Mouse (Mus musculus) heart, adult 2 months (tissue): Measurements from ENCODE around the gene Baz2b. TPM values are rescaled to one million over a fixed set of nuclear protein-coding genes. Genes with fewer than 3 reads are reported as not detected.

Experiments used
- DNase-seq, 2 experiments: peaks; one replicate each; pipeline ENCODE4 v3.0.0; 2021
- H3K27ac ChIP-seq: fragments of 200-600 bp; 2 replicates; pipeline ENCODE4 v1.8.1; 2022
- H3K27me3 ChIP-seq: fragments of 200-500 bp; 2 replicates; pipeline ENCODE4 v1.6.1; 2012; ENCODE audit warnings: mild to moderate bottlenecking, low read length, inconsistent platforms, mixed read lengths; ENCODE audit not compliant: control insufficient read depth, insufficient read depth
- H3K36me3 ChIP-seq: fragments of 200-500 bp; 2 replicates; pipeline ENCODE4 v1.6.1; 2012; ENCODE audit warnings: low read length, inconsistent platforms; ENCODE audit not compliant: control insufficient read depth, insufficient read depth
- H3K4me1 ChIP-seq: fragments of 200-500 bp; 2 replicates; pipeline ENCODE4 v1.6.1; 2011; ENCODE audit warnings: low read length; ENCODE audit not compliant: control insufficient read depth, insufficient read depth
- H3K4me3 ChIP-seq: fragments of 200-600 bp; 2 replicates; pipeline ENCODE4 v1.8.1; 2022
- H3K79me2 ChIP-seq: fragments of 200-500 bp; replicated peaks from 2 replicates; pipeline ENCODE4 v1.6.1; 2012; ENCODE audit warnings: mild to moderate bottlenecking, inconsistent platforms, low read length, moderate library complexity, mixed read lengths; ENCODE audit not compliant: control insufficient read depth, insufficient read depth
- H3K9ac ChIP-seq: fragments of 200-500 bp; 2 replicates; pipeline ENCODE4 v1.6.1; 2012; ENCODE audit warnings: low read depth, mild to moderate bottlenecking, control low read depth, inconsistent platforms, low read length, mixed read lengths
- CTCF ChIP-seq: fragments of 200-600 bp; IDR thresholded peaks from 2 replicates; pipeline ENCODE4 v1.8.1; 2022; ENCODE audit warnings: antibody characterized with exemption, mild to moderate bottlenecking, moderate library complexity
- EP300 ChIP-seq: fragments of 200-500 bp; IDR thresholded peaks from 2 replicates; pipeline ENCODE4 v1.6.1; 2011; ENCODE audit warnings: low read depth, low read length, control low read depth; ENCODE audit not compliant: insufficient read depth
- POLR2A ChIP-seq: fragments of 200-500 bp; IDR thresholded peaks from 2 replicates; pipeline ENCODE4 v1.6.1; 2011; ENCODE audit warnings: mild to moderate bottlenecking, low read depth, low read length, control low read depth; ENCODE audit not compliant: insufficient read depth
- WGBS: fragments of 180-500 bp; shearing (Covaris S2); methylation state at CpG from one replicate; pipeline ENCODE4 v1.1.7; 2018; 5-methylcytosine and 5-hydroxymethylcytosine counted together
- intact Hi-C: fragments of 180-260 bp; cut with DNase I; formaldehyde crosslinking; loops from one replicate; pipeline ENCODE4 v1.15.1; 2025
- polyA plus RNA-seq: library from polyadenylated mRNA; depleted of rRNA; stranded (reverse); fragments of >200 nt; gene quantifications from 2 replicates; pipeline ENCODE4 v1.2.3, GENCODE M21; 2012
- total RNA-seq, 2 experiments: library from RNA; stranded (reverse); gene quantifications; 2 replicates each; pipeline ENCODE4 v1.2.3; 2021

The Baz2b gene
- total and polyA plus RNA-seq, 3 experiments, result 12.8 to 39.5 (median 39.5) TPM

- 75% methylated on average over 4 of the region's 4 CpGs for WGBS
- H3K36me3 ChIP-seq, result no peaks in the 10 kb centered on the region
Measured at GRCm38 (mm10) chr2:59877335-59877734, 332.3 kb downstream of the Baz2b start.

DNA sequence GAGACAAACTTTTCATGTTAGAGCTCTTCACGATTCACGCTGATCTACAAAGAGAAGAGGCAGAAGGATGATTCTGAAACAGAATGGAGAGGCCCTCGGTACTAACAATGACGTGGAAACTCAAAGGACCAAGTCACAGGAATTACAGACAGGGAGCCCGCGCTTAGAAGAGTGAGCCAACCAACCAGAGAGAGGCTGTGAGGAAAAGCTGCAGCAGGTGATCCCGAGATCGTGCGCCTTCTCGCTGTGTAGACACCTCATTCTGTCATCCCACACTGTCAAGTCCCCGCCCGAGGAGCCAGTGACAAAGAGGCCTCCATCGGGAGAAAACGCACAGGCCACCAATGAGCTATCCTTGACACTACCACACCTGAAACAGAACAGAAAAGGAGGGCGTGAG, 333.2 kb downstream of the Baz2b start:
- Histone ChIP-seq H3K79me2 (no peaks in the 10 kb centered on the region), H3K36me3 (no peaks in the 10 kb centered on the region), H3K9ac (no peak overlapping the region), H3K27ac (no peak overlapping the region), H3K27me3 (no peaks in the 10 kb centered on the region), H3K4me1 (peaks cover 2% of the 10 kb centered on the region), H3K4me3 (no peak overlapping the region)
- WGBS, result 93% methylated on average over 15 of the region's 15 CpGs
- DNase-seq, result no peak
- intact Hi-C loops, result no loop called here
- TF ChIP-seq EP300 (no peak), CTCF (no peak), POLR2A (no peak)

More at GRCm38 (mm10) chr2:59877335-59877734, 332.3 kb downstream of the Baz2b start:
- Histone ChIP-seq H3K79me2 (no peaks in the 10 kb centered on the region), H3K27me3 (no peaks in the 10 kb centered on the region), H3K4me3 (no peak overlapping the region), H3K4me1 (peaks cover 4% of the 10 kb centered on the region), H3K9ac (no peak overlapping the region), H3K27ac (no peak overlapping the region)
- no peak for DNase-seq
- TF ChIP-seq EP300 (no peak), POLR2A (no peak), CTCF (no peak)
- intact Hi-C loops, result no loop called here

- 82% methylated on average over 6 of the region's 6 CpGs for WGBS
- intact Hi-C loops, result no loop called here
- no peaks in the 10 kb centered on the region for H3K4me1 ChIP-seq
- no peaks in the 10 kb centered on the region for H3K36me3 ChIP-seq
- no peak overlapping the region for H3K9ac ChIP-seq
- TF ChIP-seq EP300 (no peak), CTCF (no peak)
- no peaks in the 10 kb centered on the region for H3K79me2 ChIP-seq
- no peak overlapping the region for H3K27ac ChIP-seq
- H3K4me3 ChIP-seq, result no peak overlapping the region
- DNase-seq, result no peak
- H3K27me3 ChIP-seq, result no peaks in the 10 kb centered on the region
Measured at GRCm38 (mm10) chr2:59870526-59870925, 339.1 kb downstream of the Baz2b start.

GRCm38 (mm10) chr2:59862618-59863017, 347.0 kb downstream of the Baz2b start:
- TF ChIP-seq CTCF, result no peak
- TF ChIP-seq POLR2A, result no peak
- TF ChIP-seq EP300, result no peak
- intact Hi-C loops, result no loop called here
- no peak overlapping the region for H3K9ac ChIP-seq
- no peaks in the 10 kb centered on the region for H3K4me1 ChIP-seq
- DNase-seq, result no peak
- H3K27ac ChIP-seq, result no peak overlapping the region
- no peaks in the 10 kb centered on the region for H3K79me2 ChIP-seq
- 96% methylated on average over 6 of the region's 6 CpGs for WGBS
- H3K27me3 ChIP-seq, result no peaks in the 10 kb centered on the region
- H3K4me3 ChIP-seq, result no peak overlapping the region
- no peaks in the 10 kb centered on the region for H3K36me3 ChIP-seq

- Histone ChIP-seq H3K79me2 (no peaks in the 10 kb centered on the region), H3K27ac (no peak overlapping the region), H3K4me1 (no peaks in the 10 kb centered on the region), H3K27me3 (no peaks in the 10 kb centered on the region), H3K9ac (no peak overlapping the region), H3K4me3 (no peak overlapping the region), H3K36me3 (no peaks in the 10 kb centered on the region)
- intact Hi-C loops, result no loop called here
- 91% methylated on average over 9 of the region's 9 CpGs for WGBS
- no peak for DNase-seq
- TF ChIP-seq CTCF (no peak), POLR2A (no peak), EP300 (no peak)
Measured at GRCm38 (mm10) chr2:59854363-59854762, 355.3 kb downstream of the Baz2b start.

GRCm38 (mm10) chr2:59853543-59853942, 356.1 kb downstream of the Baz2b start:
- Histone ChIP-seq H3K79me2 (no peaks in the 10 kb centered on the region), H3K4me1 (no peaks in the 10 kb centered on the region), H3K27me3 (no peaks in the 10 kb centered on the region), H3K27ac (no peak overlapping the region), H3K9ac (no peak overlapping the region), H3K36me3 (no peaks in the 10 kb centered on the region), H3K4me3 (no peak overlapping the region)
- intact Hi-C loops, result no loop called here
- no peak for TF ChIP-seq POLR2A
- no peak for TF ChIP-seq CTCF
- TF ChIP-seq EP300, result no peak
- WGBS, result 90% methylated on average over 10 of the region's 10 CpGs
- no peak for DNase-seq

GRCm38 (mm10) chr2:59852916-59853315, 356.7 kb downstream of the Baz2b start:
- 94% methylated on average over 11 of the region's 11 CpGs for WGBS
- no peak for DNase-seq
- TF ChIP-seq CTCF (no peak), EP300 (no peak), POLR2A (no peak)
- intact Hi-C loops, result no loop called here
- H3K27me3 ChIP-seq, result no peaks in the 10 kb centered on the region
- H3K27ac ChIP-seq, result no peak overlapping the region
- H3K4me1 ChIP-seq, result no peaks in the 10 kb centered on the region
- no peaks in the 10 kb centered on the region for H3K79me2 ChIP-seq
- H3K9ac ChIP-seq, result no peak overlapping the region
- no peak overlapping the region for H3K4me3 ChIP-seq
- H3K36me3 ChIP-seq, result no peaks in the 10 kb centered on the region
